Mouse (Mus musculus) induced T-regulatory cell, adult 2 months (primary cell): Measurements from ENCODE around the gene Podxl.

Source experiments
- DNase-seq: peaks from one replicate; pipeline ENCODE4 v3.0.0-alpha.2; 2012; ENCODE audit warnings: low read depth

Gene Podxl

GRCm38 (mm10) chr6:31523039-31523438 lies 40.7 kb downstream of the Podxl start:
- DNase-seq = no peak

GRCm38 (mm10) chr6:31522478-31522877 lies 41.3 kb downstream of the Podxl start:
- DNase-seq = no peak

GRCm38 (mm10) chr6:31521491-31522355 lies 42.1 kb downstream of the Podxl start:
- no peak for DNase-seq

GRCm38 (mm10) chr6:31520486-31521215 lies 43.1 kb downstream of the Podxl start:
- DNase-seq = no peak

GRCm38 (mm10) chr6:31519001-31519471 lies 44.7 kb downstream of the Podxl start:
- no peak for DNase-seq

GRCm38 (mm10) chr6:31518338-31518698 lies 45.5 kb downstream of the Podxl start:
- DNase-seq = no peak

GRCm38 (mm10) chr6:31517681-31518337 lies 46.0 kb downstream of the Podxl start:
- DNase-seq = no peak

- no peak for DNase-seq
Measured at GRCm38 (mm10) chr6:31513726-31514125, 50.1 kb downstream of the Podxl start.

- no peak for DNase-seq
Measured at GRCm38 (mm10) chr6:31502614-31503013, 61.2 kb downstream of the Podxl start.

- no peak for DNase-seq
Measured at GRCm38 (mm10) chr6:31500691-31501090, 63.1 kb downstream of the Podxl start.

GRCm38 (mm10) chr6:31500260-31500659 lies 63.5 kb downstream of the Podxl start:
- no peak for DNase-seq

- DNase-seq = no peak
Measured at GRCm38 (mm10) chr6:31499836-31500235, 63.9 kb downstream of the Podxl start.

GRCm38 (mm10) chr6:31496227-31496626 lies 67.6 kb downstream of the Podxl start:
- DNase-seq = no peak

- peak; percentile 51 for DNase-seq
Measured at GRCm38 (mm10) chr6:31495122-31495731, 68.6 kb downstream of the Podxl start.

GRCm38 (mm10) chr6:31489950-31490349 lies 73.8 kb downstream of the Podxl start:
- DNase-seq = peak; percentile 38

GRCm38 (mm10) chr6:31486601-31487000 lies 77.2 kb downstream of the Podxl start:
- no peak for DNase-seq

GRCm38 (mm10) chr6:31480008-31480407 lies 83.8 kb downstream of the Podxl start:
- DNase-seq = no peak

GRCm38 (mm10) chr6:31478221-31478620 lies 85.6 kb downstream of the Podxl start:
- DNase-seq = no peak
